Mouse (Mus musculus) embryo, embryonic 9.5 days (tissue): Measurements from ENCODE around the gene Mtfmt.

Experiments
- DNase-seq: peaks from one replicate; pipeline ENCODE4 v3.0.0-alpha.2; 2017; ENCODE audit errors: extremely low spot score

The Mtfmt gene

GRCm38 (mm10) chr9:65435671-65436301, at the start of gene Mtfmt:
Gene Mtfmt, plus strand, starts transcription at chr9:65435782.
- peak; percentile 92 for DNase-seq

- peak; percentile 34 for DNase-seq
Observed at GRCm38 (mm10) chr9:65386373-65387140, 49.0 kb upstream of the Mtfmt start.

- peak; percentile 39 for DNase-seq
Observed at GRCm38 (mm10) chr9:65390752-65391612, 44.6 kb upstream of the Mtfmt start.

- DNase-seq = peak; percentile 35
Observed at GRCm38 (mm10) chr9:65391613-65391964, 44.0 kb upstream of the Mtfmt start, which contains the start of gene Kbtbd13. Gene Kbtbd13, minus strand, starts transcription at chr9:65391652.

- peak; percentile 66 for DNase-seq
Observed at GRCm38 (mm10) chr9:65392638-65393364, 42.8 kb upstream of the Mtfmt start.

GRCm38 (mm10) chr9:65393606-65394005, 42.0 kb upstream of the Mtfmt start:
- DNase-seq = no peak

GRCm38 (mm10) chr9:65394360-65394759, 41.2 kb upstream of the Mtfmt start:
- DNase-seq = no peak

GRCm38 (mm10) chr9:65398279-65398678, 37.3 kb upstream of the Mtfmt start, which contains the start of gene Rasl12:
Gene Rasl12, plus strand, starts transcription at chr9:65398506.
- DNase-seq = peak; percentile 83

- DNase-seq = no peak
Observed at GRCm38 (mm10) chr9:65399934-65400333, 35.6 kb upstream of the Mtfmt start.

- DNase-seq = no peak
Observed at GRCm38 (mm10) chr9:65404331-65405183, 31.0 kb upstream of the Mtfmt start.

- DNase-seq = no peak
Observed at GRCm38 (mm10) chr9:65405184-65405449, 30.5 kb upstream of the Mtfmt start.

- no peak for DNase-seq
Observed at GRCm38 (mm10) chr9:65407327-65407726, 28.3 kb upstream of the Mtfmt start.

- no peak for DNase-seq
Observed at GRCm38 (mm10) chr9:65407861-65408260, 27.7 kb upstream of the Mtfmt start.

GRCm38 (mm10) chr9:65408871-65409295, 26.7 kb upstream of the Mtfmt start:
- no peak for DNase-seq

- no peak for DNase-seq
Observed at GRCm38 (mm10) chr9:65410378-65410777, 25.2 kb upstream of the Mtfmt start.

GRCm38 (mm10) chr9:65411326-65411725, 24.3 kb upstream of the Mtfmt start:
- DNase-seq = no peak

GRCm38 (mm10) chr9:65417738-65418137, 17.8 kb upstream of the Mtfmt start:
- no peak for DNase-seq

- no peak for DNase-seq
Observed at GRCm38 (mm10) chr9:65419633-65420032, 15.9 kb upstream of the Mtfmt start.

- DNase-seq = no peak
Observed at GRCm38 (mm10) chr9:65422760-65423501, 12.7 kb upstream of the Mtfmt start, which contains the start of gene Slc51b. Gene Slc51b, minus strand, starts transcription at chr9:65422955.

GRCm38 (mm10) chr9:65424393-65424792, 11.2 kb upstream of the Mtfmt start:
- DNase-seq = no peak
